Mouse (Mus musculus) monocyte, adult 5-6 weeks (primary cell): ENCODE data around the gene Rcan3. TPM values are rescaled to one million over a fixed set of nuclear protein-coding genes. Genes with fewer than 3 reads are reported as not detected.

Experiments
- ATAC-seq: fragments of 153-309, 156-312 bp; replicated peaks from 2 replicates; pipeline ENCODE4 v1.8.0; 2017; ENCODE audit warnings: mild to moderate bottlenecking; ENCODE audit not compliant: low TSS enrichment, insufficient number of reproducible peaks, severe bottlenecking, poor library complexity, low FRiP score
- total RNA-seq: library from RNA; stranded (forward); fragments of 200-1000, 200-491, 200-594 nt; gene quantifications from 3 replicates; pipeline ENCODE4 v1.2.3, GENCODE M21; 2017

Rcan3 gene
- total RNA-seq, 1 experiment from 2014 or later, result 4.6 TPM

GRCm38 (mm10) chr4:135373299-135373698 is 60.4 kb downstream of the Rcan3 start:
- ATAC-seq, result no peak

DNA sequence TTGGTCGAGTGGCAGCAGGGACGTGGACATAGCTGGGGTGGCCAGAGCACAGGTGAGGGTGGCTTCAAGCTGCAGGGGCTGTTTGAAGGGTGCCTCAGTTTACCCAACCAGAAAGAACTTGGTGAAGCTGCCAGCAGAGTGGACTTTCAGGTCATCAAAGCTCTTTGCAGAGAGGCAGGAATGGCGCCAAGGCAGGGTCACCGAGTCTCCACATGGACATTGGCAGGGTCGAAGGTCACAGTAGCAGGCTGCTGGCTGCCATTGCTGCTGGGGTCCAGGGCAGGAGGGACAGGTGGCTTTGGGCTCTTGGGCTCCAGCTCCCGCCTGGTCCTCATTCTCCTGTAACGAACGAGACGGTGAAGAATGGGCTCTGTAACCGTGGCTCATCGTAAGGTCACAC is 63.3 kb downstream of the Rcan3 start:
- no peak for ATAC-seq

- no peak for ATAC-seq
Observed at GRCm38 (mm10) chr4:135362828-135363227, 70.8 kb downstream of the Rcan3 start.

Other genes starting within 250 kb of the Rcan3 start
- 39.4 to 61.3 TPM (median 41.0 TPM) in 3 replicates for gene Clic4, start 161.0 kb downstream of the Rcan3 start, total RNA-seq
- 123 to 188 TPM (median 151 TPM) in 3 replicates for gene Srrm1, start 80.5 kb downstream of the Rcan3 start, total RNA-seq
- gene Ncmap, start 35.6 kb downstream of the Rcan3 start, total RNA-seq, result not detected in 3 replicates
- gene Stpg1, start 60.9 kb upstream of the Rcan3 start, total RNA-seq, result not detected in 3 replicates
- 16.7 to 50.4 TPM (median 25.1 TPM) in 3 replicates for gene Nipal3, start 61.2 kb upstream of the Rcan3 start, total RNA-seq
- gene Grhl3, start 139.8 kb upstream of the Rcan3 start, total RNA-seq, result 0.38 TPM in 1 of 3 replicates, not detected in the others